Mouse (Mus musculus) small intestine, adult 2 months (tissue): ENCODE measurements around the gene Ccl25. TPM values are rescaled to one million over a fixed set of nuclear protein-coding genes. Genes with fewer than 3 reads are reported as not detected.
A peak's percentile ranks its signal among the peaks of the same experiment; 100 is the strongest.

Source experiments
- H3K27ac ChIP-seq: fragments of 200-500 bp; 2 replicates; pipeline ENCODE4 v1.5.1; 2012; ENCODE audit warnings: low read depth, low read length, control low read depth, inconsistent platforms; ENCODE audit not compliant: insufficient read depth
- H3K27me3 ChIP-seq: fragments of 200-500 bp; 2 replicates; pipeline ENCODE4 v1.6.1; 2012; ENCODE audit warnings: mild to moderate bottlenecking, moderate library complexity, low read length, inconsistent platforms; ENCODE audit not compliant: control insufficient read depth, insufficient read depth
- H3K36me3 ChIP-seq: fragments of 200-500 bp; 2 replicates; pipeline ENCODE4 v1.6.1; 2012; ENCODE audit warnings: mild to moderate bottlenecking, low read length, control low read depth, inconsistent platforms; ENCODE audit not compliant: control insufficient read depth, insufficient read depth
- H3K4me1 ChIP-seq: fragments of 200-500 bp; 2 replicates; pipeline ENCODE4 v1.6.1; 2012; ENCODE audit warnings: low read length, inconsistent platforms, mixed read lengths; ENCODE audit not compliant: control insufficient read depth, insufficient read depth, insufficient read length
- H3K4me3 ChIP-seq: fragments of 200-500 bp; 2 replicates; pipeline ENCODE4 v1.5.1; 2012; ENCODE audit warnings: low read depth, mild to moderate bottlenecking, control low read depth, inconsistent platforms, low read length, moderate library complexity
- CTCF ChIP-seq: fragments of 200-500 bp; IDR thresholded peaks from 2 replicates; pipeline ENCODE4 v1.5.1; 2012; ENCODE audit warnings: low read depth, mild to moderate bottlenecking, control low read depth, inconsistent platforms, low read length, moderate library complexity, mixed read lengths; ENCODE audit not compliant: insufficient replicate concordance, insufficient read length; ENCODE audit errors: extremely low read depth
- POLR2A ChIP-seq: fragments of 200-500 bp; IDR thresholded peaks from 2 replicates; pipeline ENCODE4 v1.6.1; 2012; ENCODE audit warnings: low read depth, mild to moderate bottlenecking, control low read depth, inconsistent platforms, low read length, moderate library complexity
- WGBS: fragments of 180-500 bp; shearing (Covaris S2); methylation state at CpG from one replicate; pipeline ENCODE4 v1.1.7; 2018; 5-methylcytosine and 5-hydroxymethylcytosine counted together
- polyA plus RNA-seq: library from polyadenylated mRNA; depleted of rRNA; stranded (reverse); fragments of >200 nt; gene quantifications from 2 replicates; pipeline ENCODE4 v1.2.3, GENCODE M21; 2012; rRNA removed

Ccl25 gene
- 84.4 and 180 TPM in 2 replicates for polyA plus RNA-seq

GRCm38 (mm10) chr8:4324983-4325750 lies at the start of gene Ccl25, which contains the start of gene Elavl1:
Gene Ccl25, plus strand, starts transcription at chr8:4325210.
Gene Elavl1, minus strand, starts transcription at chr8:4325413.
- under 1% methylated on average over 78 of the region's 78 CpGs for WGBS
- TF ChIP-seq CTCF = no peak; the same call in 1 of the 2 replicates
- TF ChIP-seq POLR2A = peak; percentile 59; the same call in 1 of the 2 replicates
- Histone ChIP-seq H3K4me3 (peak within 1 kb of the TSS; percentile 98), H3K27ac (peak within 1 kb of the TSS; percentile 85), H3K4me1 (peaks cover 11% of the 10 kb centered on the region; the same call in 1 of the 2 replicates), H3K36me3 (peaks cover 26% of the 10 kb centered on the region), H3K27me3 (no peaks in the 10 kb centered on the region)

- TF ChIP-seq CTCF = 0 out of 2 replicates have a peak, but pooled peaks have one; percentile 21
- peak; percentile 72 for TF ChIP-seq POLR2A
- Histone ChIP-seq H3K36me3 (peaks cover 17% of the 10 kb centered on the region), H3K4me1 (no peaks in the 10 kb centered on the region), H3K27ac (peak within 1 kb of the TSS; percentile 43), H3K27me3 (no peaks in the 10 kb centered on the region), H3K4me3 (peak within 1 kb of the TSS; percentile 98)
- WGBS = under 1% methylated on average over 39 of the region's 39 CpGs
Measured at GRCm38 (mm10) chr8:4275275-4276110, 49.5 kb upstream of the Ccl25 start, which contains the start of gene Timm44. Gene Timm44, minus strand, starts transcription at chr8:4275913.

GRCm38 (mm10) chr8:4276111-4276465 lies 48.9 kb upstream of the Ccl25 start:
- Histone ChIP-seq H3K36me3 (peaks cover 15% of the 10 kb centered on the region), H3K4me1 (no peaks in the 10 kb centered on the region), H3K27me3 (no peaks in the 10 kb centered on the region), H3K4me3 (peak overlapping the region; percentile 98), H3K27ac (no peak overlapping the region)
- 19% methylated on average over 9 of the region's 9 CpGs for WGBS
- no peak for TF ChIP-seq CTCF
- no peak for TF ChIP-seq POLR2A

- Histone ChIP-seq H3K4me1 (no peaks in the 10 kb centered on the region), H3K36me3 (peaks cover 51% of the 10 kb centered on the region), H3K27me3 (no peaks in the 10 kb centered on the region), H3K27ac (no peak overlapping the region), H3K4me3 (no peak overlapping the region)
- 84% methylated on average over 5 of the region's 5 CpGs for WGBS
- TF ChIP-seq POLR2A (no peak), CTCF (no peak)
Measured at GRCm38 (mm10) chr8:4292738-4293137, 32.3 kb upstream of the Ccl25 start.

- WGBS = 73% methylated on average over 4 of the region's 4 CpGs
- H3K4me1 ChIP-seq = no peaks in the 10 kb centered on the region
- no peak overlapping the region for H3K4me3 ChIP-seq
- peaks cover 60% of the 10 kb centered on the region for H3K36me3 ChIP-seq
- no peak overlapping the region for H3K27ac ChIP-seq
- no peaks in the 10 kb centered on the region for H3K27me3 ChIP-seq
- TF ChIP-seq CTCF = no peak
- no peak for TF ChIP-seq POLR2A
Measured at GRCm38 (mm10) chr8:4297822-4298221, 27.2 kb upstream of the Ccl25 start.

GRCm38 (mm10) chr8:4304124-4304547 lies 20.9 kb upstream of the Ccl25 start:
- Histone ChIP-seq H3K4me3 (no peak overlapping the region), H3K27me3 (no peaks in the 10 kb centered on the region), H3K27ac (no peak overlapping the region), H3K36me3 (peaks cover 74% of the 10 kb centered on the region), H3K4me1 (no peaks in the 10 kb centered on the region)
- TF ChIP-seq CTCF (no peak), POLR2A (no peak)
- 57% methylated on average over 3 of the region's 3 CpGs for WGBS

- TF ChIP-seq CTCF = no peak
- TF ChIP-seq POLR2A = no peak
- H3K4me1 ChIP-seq = no peaks in the 10 kb centered on the region
- 84% methylated on average over 2 of the region's 2 CpGs for WGBS
- H3K36me3 ChIP-seq = peaks cover 75% of the 10 kb centered on the region
- no peak overlapping the region for H3K27ac ChIP-seq
- H3K27me3 ChIP-seq = no peaks in the 10 kb centered on the region
- H3K4me3 ChIP-seq = no peak overlapping the region
Measured at GRCm38 (mm10) chr8:4305838-4306237, 19.2 kb upstream of the Ccl25 start.
